Mouse (Mus musculus) midbrain, embryonic 15.5 days (tissue): Measurements from ENCODE around the gene Lamp3. TPM values are rescaled to one million over a fixed set of nuclear protein-coding genes. Genes with fewer than 3 reads are reported as not detected.
"Not testable (repeated sequence)": the region's sequence is repeated elsewhere in the genome, so short reads cannot be mapped to it uniquely, and the experiment has no call there.

Experiments
- ATAC-seq: fragments of 200-750 bp; cut with Nextera tagmentation; replicated peaks from 2 replicates; pipeline ENCODE4 v1.8.0; 2017; ENCODE audit warnings: moderate TSS enrichment
- H3K27ac ChIP-seq: fragments of 300-500 bp; sonication (generic); 2 replicates; pipeline ENCODE4 v1.5.1; 2015; ENCODE audit warnings: mild to moderate bottlenecking, inconsistent platforms
- H3K27me3 ChIP-seq: fragments of 300-500 bp; sonication (generic); replicated peaks from 2 replicates; pipeline ENCODE4 v1.6.1; 2015; ENCODE audit warnings: inconsistent platforms
- H3K36me3 ChIP-seq: fragments of 300-500 bp; sonication (generic); replicated peaks from 2 replicates; pipeline ENCODE4 v1.6.1; 2015; ENCODE audit warnings: inconsistent platforms
- H3K4me1 ChIP-seq: fragments of 300-500 bp; sonication (generic); 2 replicates; pipeline ENCODE4 v1.6.1; 2015; ENCODE audit warnings: inconsistent platforms
- H3K4me2 ChIP-seq: fragments of 300-500 bp; sonication (generic); 2 replicates; pipeline ENCODE4 v1.6.1; 2015; ENCODE audit warnings: inconsistent platforms, mild to moderate bottlenecking, moderate library complexity
- H3K4me3 ChIP-seq: fragments of 300-500 bp; sonication (generic); 2 replicates; pipeline ENCODE4 v1.5.1; 2015; ENCODE audit warnings: mild to moderate bottlenecking, inconsistent platforms
- H3K9ac ChIP-seq: fragments of 300-500 bp; sonication (generic); 2 replicates; pipeline ENCODE4 v1.6.1; 2015; ENCODE audit warnings: mild to moderate bottlenecking, inconsistent platforms
- H3K9me3 ChIP-seq: fragments of 300-500 bp; sonication (generic); 2 replicates; pipeline ENCODE4 v1.6.1; 2016; ENCODE audit warnings: inconsistent platforms
- WGBS: fragments of 180-500 bp; shearing (Covaris S2); methylation state at CpG from one replicate; pipeline ENCODE4 v1.1.7; 2015; ENCODE audit warnings: mixed read lengths; 5-methylcytosine and 5-hydroxymethylcytosine counted together
- polyA plus RNA-seq: library from polyadenylated mRNA; unstranded; fragments of >200 nt; fragmentation: Nextera tagmentation; extraction: Ambion mirVana; gene quantifications from 2 replicates; pipeline ENCODE4 v1.2.1, GENCODE M21; 2015

Lamp3 gene
- polyA plus RNA-seq: 0.05 TPM in 2 replicates

GRCm38 (mm10) chr16:19706216-19706615 lies at the start of gene Lamp3:
Gene Lamp3, minus strand, starts transcription at chr16:19706375.
- Histone ChIP-seq H3K4me3 (no peak within 1 kb of the TSS), H3K4me2 (no peak within 1 kb of the TSS), H3K9me3 (no peaks in the 10 kb centered on the region), H3K36me3 (no peaks in the 10 kb centered on the region), H3K27ac (no peak within 1 kb of the TSS), H3K4me1 (no peaks in the 10 kb centered on the region), H3K9ac (no peak within 1 kb of the TSS), H3K27me3 (no peaks in the 10 kb centered on the region)
- no peak for ATAC-seq

GRCm38 (mm10) chr16:19732896-19733295 lies 26.7 kb upstream of the Lamp3 start:
- Histone ChIP-seq H3K4me3 (no peak overlapping the region), H3K4me2 (no peak overlapping the region), H3K9ac (no peak overlapping the region), H3K36me3 (no peaks in the 10 kb centered on the region), H3K9me3 (no peaks in the 10 kb centered on the region), H3K27me3 (no peaks in the 10 kb centered on the region), H3K4me1 (no peaks in the 10 kb centered on the region), H3K27ac (no peak overlapping the region)
- no peak for ATAC-seq
- 90% methylated on average over 1 of the region's 1 CpGs for WGBS

GRCm38 (mm10) chr16:19724139-19724538 lies 18.0 kb upstream of the Lamp3 start:
- not testable (repeated sequence) for H3K27me3 ChIP-seq, H3K4me2 ChIP-seq, H3K9ac ChIP-seq, H3K9me3 ChIP-seq, ATAC-seq, H3K4me1 ChIP-seq, H3K36me3 ChIP-seq, H3K4me3 ChIP-seq, H3K27ac ChIP-seq
- 33% methylated on average over 2 of the region's 2 CpGs for WGBS

GRCm38 (mm10) chr16:19720959-19721358 lies 14.8 kb upstream of the Lamp3 start:
- 54% methylated on average over 2 of the region's 2 CpGs for WGBS
- Histone ChIP-seq H3K4me3 (no peak overlapping the region), H3K27ac (no peak overlapping the region), H3K27me3 (no peaks in the 10 kb centered on the region), H3K4me2 (no peak overlapping the region), H3K9ac (no peak overlapping the region), H3K36me3 (no peaks in the 10 kb centered on the region), H3K9me3 (no peaks in the 10 kb centered on the region), H3K4me1 (no peaks in the 10 kb centered on the region)
- ATAC-seq: no peak

GRCm38 (mm10) chr16:19707381-19707780 lies 1.2 kb upstream of the Lamp3 start:
- Histone ChIP-seq H3K4me2 (no peak overlapping the region), H3K27me3 (no peaks in the 10 kb centered on the region), H3K9me3 (no peaks in the 10 kb centered on the region), H3K4me1 (no peaks in the 10 kb centered on the region), H3K27ac (no peak overlapping the region), H3K4me3 (no peak overlapping the region), H3K36me3 (no peaks in the 10 kb centered on the region), H3K9ac (no peak overlapping the region)
- ATAC-seq: no peak
- 84% methylated on average over 1 of the region's 1 CpGs for WGBS

- Histone ChIP-seq H3K4me3 (no peak overlapping the region), H3K27me3 (no peaks in the 10 kb centered on the region), H3K9me3 (no peaks in the 10 kb centered on the region), H3K36me3 (no peaks in the 10 kb centered on the region), H3K9ac (no peak overlapping the region), H3K27ac (no peak overlapping the region), H3K4me1 (no peaks in the 10 kb centered on the region), H3K4me2 (no peak overlapping the region)
- ATAC-seq: no peak
These were observed 7.0 kb downstream of the Lamp3 start for GRCm38 (mm10) chr16:19699207-19699606.

GRCm38 (mm10) chr16:19670768-19671357 lies 35.3 kb downstream of the Lamp3 start:
- no peak overlapping the region for H3K4me3 ChIP-seq
- no peak for ATAC-seq
- no peaks in the 10 kb centered on the region for H3K9me3 ChIP-seq
- H3K4me2 ChIP-seq: no peak overlapping the region
- no peaks in the 10 kb centered on the region for H3K36me3 ChIP-seq
- H3K27ac ChIP-seq: no peak overlapping the region
- 88% methylated on average over 2 of the region's 2 CpGs for WGBS
- H3K27me3 ChIP-seq: no peaks in the 10 kb centered on the region
- H3K4me1 ChIP-seq: no peaks in the 10 kb centered on the region
- H3K9ac ChIP-seq: no peak overlapping the region

GRCm38 (mm10) chr16:19666312-19666711 lies 39.9 kb downstream of the Lamp3 start:
- Histone ChIP-seq H3K9me3 (no peaks in the 10 kb centered on the region), H3K27ac (no peak overlapping the region), H3K9ac (no peak overlapping the region), H3K27me3 (no peaks in the 10 kb centered on the region), H3K4me2 (no peak overlapping the region), H3K36me3 (no peaks in the 10 kb centered on the region), H3K4me3 (no peak overlapping the region), H3K4me1 (no peaks in the 10 kb centered on the region)
- no peak for ATAC-seq
- 63% methylated on average over 1 of the region's 1 CpGs for WGBS

GRCm38 (mm10) chr16:19629816-19630215 lies 76.4 kb downstream of the Lamp3 start, which contains the start of gene Olfr171:
Gene Olfr171, minus strand, starts transcription at chr16:19629916.
- no peaks in the 10 kb centered on the region for H3K9me3 ChIP-seq
- 76% methylated on average over 1 of the region's 1 CpGs for WGBS
- no peaks in the 10 kb centered on the region for H3K27me3 ChIP-seq
- H3K4me2 ChIP-seq: no peak within 1 kb of the TSS
- no peak within 1 kb of the TSS for H3K9ac ChIP-seq
- no peak within 1 kb of the TSS for H3K4me3 ChIP-seq
- ATAC-seq: no peak
- no peaks in the 10 kb centered on the region for H3K4me1 ChIP-seq
- no peaks in the 10 kb centered on the region for H3K36me3 ChIP-seq
- no peak within 1 kb of the TSS for H3K27ac ChIP-seq

GRCm38 (mm10) chr16:19611782-19612181 lies 94.4 kb downstream of the Lamp3 start, which contains the start of gene Olfr170:
Gene Olfr170, minus strand, starts transcription at chr16:19611882.
- not testable (repeated sequence) for H3K36me3 ChIP-seq, H3K27me3 ChIP-seq, H3K9me3 ChIP-seq, H3K27ac ChIP-seq, ATAC-seq, H3K4me3 ChIP-seq, H3K4me2 ChIP-seq, H3K9ac ChIP-seq, H3K4me1 ChIP-seq
- 92% methylated on average over 2 of the region's 2 CpGs for WGBS

Other genes with a start within 250 kb of the Lamp3 start
- not detected in 2 replicates for gene Olfr166, start 222.7 kb downstream of the Lamp3 start, polyA plus RNA-seq
- not detected in 2 replicates for gene Olfr167, start 184.1 kb downstream of the Lamp3 start, polyA plus RNA-seq
- gene Olfr168, start 170.8 kb downstream of the Lamp3 start, polyA plus RNA-seq: not detected in 2 replicates
- gene Olfr169, start 134.6 kb downstream of the Lamp3 start, polyA plus RNA-seq: not detected in 2 replicates
- gene Olfr170, start 94.5 kb downstream of the Lamp3 start, polyA plus RNA-seq: not detected in 2 replicates
- gene Olfr171, start 76.5 kb downstream of the Lamp3 start, polyA plus RNA-seq: not detected in 2 replicates
- gene B3gnt5, start 53.8 kb upstream of the Lamp3 start, polyA plus RNA-seq: 44.3 and 46.4 TPM in 2 replicates